Mouse (Mus musculus) bone marrow macrophage, adult 2 months (primary cell): ENCODE measurements around the gene Pyy. TPM values are rescaled to one million over a fixed set of nuclear protein-coding genes. Genes with fewer than 3 reads are reported as not detected.

Experiments used
- H3K27ac ChIP-seq: 2 replicates; pipeline ENCODE4 v1.5.1; 2012; ENCODE audit warnings: low read depth, low read length; ENCODE audit not compliant: insufficient read depth
- H3K4me1 ChIP-seq: 2 replicates; pipeline ENCODE4 v1.6.1; 2012; ENCODE audit warnings: low read length; ENCODE audit not compliant: control insufficient read depth, insufficient read depth
- H3K4me3 ChIP-seq: 2 replicates; pipeline ENCODE4 v1.5.1; 2012; ENCODE audit warnings: mild to moderate bottlenecking, low read length, moderate library complexity; ENCODE audit not compliant: insufficient read depth
- CTCF ChIP-seq: IDR thresholded peaks from 2 replicates; pipeline ENCODE4 v1.5.1; 2012; ENCODE audit warnings: low read depth, mild to moderate bottlenecking, low read length, moderate library complexity
- POLR2A ChIP-seq: IDR thresholded peaks from 2 replicates; pipeline ENCODE4 v1.6.1; 2012; ENCODE audit warnings: mild to moderate bottlenecking, low read depth, low read length, borderline replicate concordance
- polyA plus RNA-seq: library from polyadenylated mRNA; stranded (reverse); fragments of >200 nt; gene quantifications from 2 replicates; pipeline ENCODE4 v1.2.4, GENCODE M21; 2012; ENCODE audit not compliant: missing spikeins, insufficient read depth, insufficient read length

Gene Pyy
- polyA plus RNA-seq, 1 experiment, result not detected

- Histone ChIP-seq H3K27ac (no peak overlapping the region), H3K4me3 (no peak overlapping the region), H3K4me1 (peaks cover 6% of the 10 kb centered on the region)
- TF ChIP-seq CTCF (no peak), POLR2A (no peak)
These were observed 11.2 kb downstream of the Pyy start for GRCm38 (mm10) chr11:102096446-102096845.

GRCm38 (mm10) chr11:102095676-102096075, 12.0 kb downstream of the Pyy start:
- peaks cover 6% of the 10 kb centered on the region for H3K4me1 ChIP-seq
- no peak for TF ChIP-seq POLR2A
- no peak for TF ChIP-seq CTCF
- no peak overlapping the region for H3K4me3 ChIP-seq
- H3K27ac ChIP-seq, result no peak overlapping the region

- H3K4me1 ChIP-seq, result peaks cover 2% of the 10 kb centered on the region; the same call in 1 of the 2 replicates
- H3K27ac ChIP-seq, result no peak overlapping the region
- TF ChIP-seq CTCF (peak; percentile 32; the same call in 1 of the 2 replicates), POLR2A (no peak)
- H3K4me3 ChIP-seq, result peak overlapping the region; percentile 46
These were observed 18.4 kb downstream of the Pyy start for GRCm38 (mm10) chr11:102089088-102089808.

GRCm38 (mm10) chr11:102087931-102088898, 19.4 kb downstream of the Pyy start, which contains the start of gene Mpp2:
TSS of gene Mpp2 (minus strand) at chr11:102088515.
- Histone ChIP-seq H3K4me1 (peaks cover 2% of the 10 kb centered on the region; the same call in 1 of the 2 replicates), H3K4me3 (peak within 1 kb of the TSS; percentile 46), H3K27ac (no peak within 1 kb of the TSS)
- TF ChIP-seq CTCF, result no peak
- TF ChIP-seq POLR2A, result no peak

GRCm38 (mm10) chr11:102087081-102087751, 20.4 kb downstream of the Pyy start:
- peaks cover 2% of the 10 kb centered on the region; the same call in 1 of the 2 replicates for H3K4me1 ChIP-seq
- TF ChIP-seq CTCF, result no peak
- no peak for TF ChIP-seq POLR2A
- H3K4me3 ChIP-seq, result 0 out of 2 replicates have a peak overlapping the region, but pooled peaks have one; percentile 2
- H3K27ac ChIP-seq, result no peak overlapping the region

- Histone ChIP-seq H3K4me3 (no peak overlapping the region), H3K4me1 (peaks cover 2% of the 10 kb centered on the region; the same call in 1 of the 2 replicates), H3K27ac (no peak overlapping the region)
- TF ChIP-seq CTCF, result no peak
- TF ChIP-seq POLR2A, result no peak
These were observed 21.3 kb downstream of the Pyy start for GRCm38 (mm10) chr11:102086331-102086730.

GRCm38 (mm10) chr11:102084159-102084558, 23.5 kb downstream of the Pyy start:
- Histone ChIP-seq H3K4me1 (peaks cover 2% of the 10 kb centered on the region; the same call in 1 of the 2 replicates), H3K27ac (no peak overlapping the region), H3K4me3 (no peak overlapping the region)
- no peak for TF ChIP-seq POLR2A

GRCm38 (mm10) chr11:102083193-102083592, 24.4 kb downstream of the Pyy start:
- H3K4me1 ChIP-seq, result peaks cover 2% of the 10 kb centered on the region; the same call in 1 of the 2 replicates
- no peak overlapping the region for H3K4me3 ChIP-seq
- TF ChIP-seq POLR2A, result no peak
- no peak for TF ChIP-seq CTCF
- no peak overlapping the region for H3K27ac ChIP-seq

GRCm38 (mm10) chr11:102082322-102082721, 25.3 kb downstream of the Pyy start:
- TF ChIP-seq CTCF, result no peak
- no peak for TF ChIP-seq POLR2A
- H3K4me1 ChIP-seq, result no peaks in the 10 kb centered on the region
- H3K4me3 ChIP-seq, result no peak overlapping the region
- H3K27ac ChIP-seq, result no peak overlapping the region
